Mouse (Mus musculus) C2C12 (cell line): Measurements from ENCODE around the gene Camta1. TPM values are rescaled to one million over a fixed set of nuclear protein-coding genes. Genes with fewer than 3 reads are reported as not detected.

Experiments used
- H3K27me3 ChIP-seq: one replicate; pipeline ENCODE4 v1.6.1; 2011; ENCODE audit not compliant: control insufficient read depth, insufficient read depth, insufficient read length
- H3K36me3 ChIP-seq: one replicate; pipeline ENCODE4 v1.6.1; 2011; ENCODE audit not compliant: control insufficient read depth, insufficient read depth
- H3K4me3 ChIP-seq: one replicate; pipeline ENCODE4 v1.5.1; 2011; ENCODE audit warnings: mild to moderate bottlenecking, control low read depth; ENCODE audit not compliant: poor library complexity, insufficient read depth, severe bottlenecking
- H3K79me2 ChIP-seq: one replicate; pipeline ENCODE4 v1.6.1; 2011; ENCODE audit not compliant: control insufficient read depth, insufficient read depth
- H3K79me3 ChIP-seq: one replicate; pipeline ENCODE4 v1.6.1; 2011; ENCODE audit warnings: low read depth, control low read depth
- H3ac ChIP-seq: one replicate; pipeline ENCODE3; 2011; ENCODE audit warnings: low read depth; ENCODE audit not compliant: control insufficient read depth, insufficient read length
- CEBPB ChIP-seq: IDR thresholded peaks from one replicate; pipeline ENCODE4 v1.6.1; 2011; ENCODE audit warnings: low read depth, mild to moderate bottlenecking, control low read depth, moderate library complexity
- CTCF ChIP-seq: IDR thresholded peaks from one replicate; pipeline ENCODE4 v1.5.1; 2011; ENCODE audit not compliant: control insufficient read depth, insufficient read depth, insufficient read length
- FOSL1 ChIP-seq: IDR thresholded peaks from one replicate; pipeline ENCODE4 v1.8.0; 2011; ENCODE audit warnings: mild to moderate bottlenecking, low read length; ENCODE audit not compliant: poor library complexity, insufficient read depth, severe bottlenecking
- MAX ChIP-seq: IDR thresholded peaks from one replicate; pipeline ENCODE4 v1.6.1; 2011; ENCODE audit warnings: mild to moderate bottlenecking, control low read depth
- MYOD1 ChIP-seq: IDR thresholded peaks from one replicate; pipeline ENCODE4 v1.6.1; 2011; ENCODE audit warnings: low read depth; ENCODE audit not compliant: control insufficient read depth, insufficient read length
- MYOG ChIP-seq: IDR thresholded peaks from one replicate; pipeline ENCODE4 v1.6.1; 2011; ENCODE audit not compliant: control insufficient read depth, insufficient read length; ENCODE audit errors: extremely low read depth
- USF1 ChIP-seq: IDR thresholded peaks from one replicate; pipeline ENCODE4 v1.6.1; 2011; ENCODE audit warnings: low read depth, mild to moderate bottlenecking, control low read depth, moderate library complexity
- polyA plus RNA-seq: library from polyadenylated mRNA; unstranded; fragments of >200 nt; fragmentation: generic; extraction: Trizol; gene quantifications from one replicate; pipeline ENCODE4 v1.2.1, GENCODE M21; 2012; ENCODE audit warnings: missing spikeins

Camta1 gene
- polyA plus RNA-seq, 1 experiment, result 21.7 TPM

- TF ChIP-seq MYOG (no peak), CTCF (no peak), USF1 (no peak), FOSL1 (no peak), MYOD1 (no peak), CEBPB (no peak)
- no peaks in the 10 kb centered on the region for H3K79me3 ChIP-seq
- peaks cover 75% of the 10 kb centered on the region for H3K27me3 ChIP-seq
- no peak overlapping the region for H3K4me3 ChIP-seq
- H3K79me2 ChIP-seq, result no peaks in the 10 kb centered on the region
- H3ac ChIP-seq, result no peak overlapping the region
- no peaks in the 10 kb centered on the region for H3K36me3 ChIP-seq
These were observed 721.2 kb downstream of the Camta1 start for GRCm38 (mm10) chr4:151140368-151140982.

- Histone ChIP-seq H3K79me2 (no peaks in the 10 kb centered on the region), H3K79me3 (no peaks in the 10 kb centered on the region), H3K36me3 (no peaks in the 10 kb centered on the region), H3ac (no peak overlapping the region), H3K4me3 (no peak overlapping the region), H3K27me3 (peaks cover 74% of the 10 kb centered on the region)
- peak; percentile 69 for TF ChIP-seq CTCF
- TF ChIP-seq MAX, result no peak
These were observed 722.4 kb downstream of the Camta1 start for GRCm38 (mm10) chr4:151139053-151139840.

GRCm38 (mm10) chr4:151138586-151138985, 723.1 kb downstream of the Camta1 start:
- Histone ChIP-seq H3ac (no peak overlapping the region), H3K79me2 (no peaks in the 10 kb centered on the region), H3K4me3 (no peak overlapping the region), H3K27me3 (peaks cover 78% of the 10 kb centered on the region), H3K36me3 (no peaks in the 10 kb centered on the region), H3K79me3 (no peaks in the 10 kb centered on the region)
- TF ChIP-seq USF1 (no peak), MYOG (no peak), CTCF (no peak), MAX (no peak), CEBPB (no peak), FOSL1 (no peak), MYOD1 (no peak)

GRCm38 (mm10) chr4:151138135-151138534, 723.5 kb downstream of the Camta1 start:
- TF ChIP-seq MYOD1 (no peak), USF1 (no peak), MYOG (no peak), CEBPB (no peak), MAX (no peak), CTCF (no peak), FOSL1 (no peak)
- H3K79me3 ChIP-seq, result no peaks in the 10 kb centered on the region
- no peaks in the 10 kb centered on the region for H3K79me2 ChIP-seq
- no peak overlapping the region for H3K4me3 ChIP-seq
- no peak overlapping the region for H3ac ChIP-seq
- H3K27me3 ChIP-seq, result peaks cover 76% of the 10 kb centered on the region
- no peaks in the 10 kb centered on the region for H3K36me3 ChIP-seq

- Histone ChIP-seq H3K4me3 (no peak overlapping the region), H3K79me2 (no peaks in the 10 kb centered on the region), H3K36me3 (no peaks in the 10 kb centered on the region), H3K27me3 (peaks cover 76% of the 10 kb centered on the region), H3ac (no peak overlapping the region), H3K79me3 (no peaks in the 10 kb centered on the region)
- no peak for TF ChIP-seq FOSL1
These were observed 724.0 kb downstream of the Camta1 start for GRCm38 (mm10) chr4:151137701-151138100.

GRCm38 (mm10) chr4:151135491-151135890, 726.2 kb downstream of the Camta1 start:
- no peak overlapping the region for H3K4me3 ChIP-seq
- no peak for TF ChIP-seq CTCF
- H3ac ChIP-seq, result no peak overlapping the region
- H3K79me3 ChIP-seq, result no peaks in the 10 kb centered on the region
- no peaks in the 10 kb centered on the region for H3K36me3 ChIP-seq
- H3K79me2 ChIP-seq, result no peaks in the 10 kb centered on the region
- H3K27me3 ChIP-seq, result peaks cover 79% of the 10 kb centered on the region
